ENCODE assay signal across 8 mouse cellular contexts in the genomic region with DNA sequence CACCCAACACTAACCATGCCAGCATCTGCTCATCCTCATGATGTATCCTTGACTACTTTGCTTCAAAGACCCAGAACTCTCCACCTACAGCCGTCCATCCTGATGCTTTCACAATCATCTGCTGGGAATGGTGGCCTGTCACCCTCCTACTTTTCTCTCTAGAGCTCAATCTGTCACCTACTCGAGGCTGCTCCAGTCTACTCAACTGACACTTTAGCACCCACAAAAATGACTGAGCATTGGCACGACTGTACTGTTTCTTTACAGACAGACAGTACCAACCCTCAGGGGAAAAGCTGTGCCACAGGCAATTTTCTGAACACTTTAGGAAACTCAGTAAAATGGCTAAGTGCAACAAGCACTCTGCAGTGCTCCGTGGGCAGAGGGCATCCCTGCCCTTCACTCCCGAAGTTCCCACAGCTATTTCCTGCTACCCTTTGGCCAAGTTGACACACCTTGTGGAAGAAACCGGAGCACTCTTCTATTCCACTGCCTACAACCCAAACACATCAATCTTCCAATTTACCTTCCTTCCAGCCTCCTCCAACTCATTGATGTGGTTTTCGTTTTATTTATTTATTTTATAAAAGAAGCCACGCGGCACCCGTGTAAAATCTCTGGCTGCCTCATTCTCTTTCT. TPM values are rescaled to one million over a fixed set of nuclear protein-coding genes. Genes with fewer than 3 reads are reported as not detected.
DNase-seq lines count a peak whose midpoint lies in the region; ATAC-seq lines count a peak whose summit lies in the region.

No protein-coding gene starts in this region.

- H3K9ac ChIP-seq in lung, embryonic 15.5 days: peak overlapping the region; percentile 90
- H3K9ac ChIP-seq in hindbrain, embryonic 11.5 days (ENCODE audit: low read depth, low read length): peak overlapping the region; percentile 72
- H3K9ac ChIP-seq in midbrain, embryonic 13.5 days (replicated peaks): peak overlapping the region; percentile 93

- peaks cover 17% of the 10 kb centered on the region for H3K4me1 ChIP-seq in lung, embryonic 15.5 days
- peaks cover 8% of the 10 kb centered on the region; the same call in 1 of the 2 replicates for H3K4me1 ChIP-seq in hindbrain, embryonic 11.5 days (replicated peaks; ENCODE audit: control insufficient read depth, insufficient read depth, low read length)
- peaks cover 17% of the 10 kb centered on the region for H3K4me1 ChIP-seq in midbrain, embryonic 13.5 days (replicated peaks)

- peak overlapping the region; percentile 92 for H3K4me3 ChIP-seq in lung, embryonic 15.5 days
- peak overlapping the region; percentile 76 for H3K4me3 ChIP-seq in hindbrain, embryonic 11.5 days (ENCODE audit: low read depth, low read length)
- peak overlapping the region; percentile 94 for H3K4me3 ChIP-seq in midbrain, embryonic 13.5 days (replicated peaks)

- WGBS in lung, embryonic 15.5 days: 3% methylated on average over 10 of the region's 10 CpGs
- 12% methylated on average over 10 of the region's 10 CpGs for WGBS in hindbrain, embryonic 11.5 days
- 7% methylated on average over 10 of the region's 10 CpGs for WGBS in midbrain, embryonic 13.5 days

- no peaks in the 10 kb centered on the region for H3K27me3 ChIP-seq in lung, embryonic 15.5 days
- no peaks in the 10 kb centered on the region for H3K27me3 ChIP-seq in hindbrain, embryonic 11.5 days (ENCODE audit: control insufficient read depth, insufficient read depth, low read length)
- no peaks in the 10 kb centered on the region for H3K27me3 ChIP-seq in midbrain, embryonic 13.5 days

- peak overlapping the region; percentile 84 for H3K27ac ChIP-seq in lung, embryonic 15.5 days
- H3K27ac ChIP-seq in hindbrain, embryonic 11.5 days (ENCODE audit: low read depth, low read length): no peak overlapping the region; the same call in 1 of the 2 replicates
- H3K27ac ChIP-seq in midbrain, embryonic 13.5 days: peak overlapping the region; percentile 79

- peak; percentile 34 for DNase-seq in cerebellum, adult 9-10 months
- DNase-seq in cerebellum, postnatal 10 days: no peak
- no peak for DNase-seq in lung, adult 18-20 months
- DNase-seq in hindbrain, embryonic 11.5 days (ENCODE audit: low spot score): no peak
- no peak for DNase-seq in spleen, postnatal 4 days (ENCODE audit: low spot score in 2 of 2)
- DNase-seq in cerebellum, postnatal 4 days (ENCODE audit: low spot score in 2 of 2): no peak

- no peaks in the 10 kb centered on the region for H3K9me3 ChIP-seq in lung, embryonic 15.5 days
- no peaks in the 10 kb centered on the region for H3K9me3 ChIP-seq in hindbrain, embryonic 11.5 days (ENCODE audit: control insufficient read depth, low read length)
- H3K9me3 ChIP-seq in midbrain, embryonic 13.5 days: no peaks in the 10 kb centered on the region

- peak overlapping the region; percentile 92 for H3K4me2 ChIP-seq in lung, embryonic 15.5 days
- H3K4me2 ChIP-seq in hindbrain, embryonic 11.5 days (replicated peaks; ENCODE audit: low read depth, low read length): peak overlapping the region; percentile 52
- H3K4me2 ChIP-seq in midbrain, embryonic 13.5 days (replicated peaks): peak overlapping the region; percentile 95

- no peak for ATAC-seq in lung, embryonic 15.5 days (ENCODE audit: borderline replicate concordance, extremely low read depth, low FRiP score, low TSS enrichment)
- ATAC-seq in hindbrain, embryonic 11.5 days (ENCODE audit: low FRiP score): no peak
- ATAC-seq in midbrain, embryonic 13.5 days: no peak

- H3K36me3 ChIP-seq in lung, embryonic 15.5 days: no peaks in the 10 kb centered on the region
- no peaks in the 10 kb centered on the region for H3K36me3 ChIP-seq in hindbrain, embryonic 11.5 days (ENCODE audit: control insufficient read depth, insufficient read depth, low read length)
- H3K36me3 ChIP-seq in midbrain, embryonic 13.5 days: no peaks in the 10 kb centered on the region

RNA-seq across cellular contexts. Expression of a gene that starts 10.8 kb away (rescaled TPM):
- polyA plus RNA-seq in lung, embryonic 15.5 days (2015; fragmentation: Nextera tagmentation; extraction: Ambion mirVana): 37.2 and 41.7 TPM in 2 replicates
- polyA plus RNA-seq in hindbrain, embryonic 11.5 days (2014; fragmentation: Nextera tagmentation; extraction: Ambion mirVana): 34.2 and 42.8 TPM in 2 replicates
- polyA plus RNA-seq in midbrain, embryonic 13.5 days (2015; fragmentation: Nextera tagmentation; extraction: Ambion mirVana): 44.7 and 47.7 TPM in 2 replicates

RNA-seq across cellular contexts. Expression of a gene that starts 37.5 kb away (rescaled TPM):
- 61.2 and 66.0 TPM in 2 replicates for polyA plus RNA-seq in lung, embryonic 15.5 days (2015; fragmentation: Nextera tagmentation; extraction: Ambion mirVana)
- 44.8 and 45.0 TPM in 2 replicates for polyA plus RNA-seq in hindbrain, embryonic 11.5 days (2014; fragmentation: Nextera tagmentation; extraction: Ambion mirVana)
- 64.9 and 68.9 TPM in 2 replicates for polyA plus RNA-seq in midbrain, embryonic 13.5 days (2015; fragmentation: Nextera tagmentation; extraction: Ambion mirVana)
